Mouse (Mus musculus) lung, postnatal 25 days (tissue): ENCODE results near the gene Cdh11.

Experiments used
- DNase-seq: peaks from one replicate; pipeline ENCODE4 v3.0.0; 2022; ENCODE audit warnings: low spot score

The Cdh11 gene

GRCm38 (mm10) chr8:102785592-102786416 lies at the start of gene Cdh11:
Cdh11 (minus strand) TSS chr8:102785642.
- DNase-seq = no peak

GRCm38 (mm10) chr8:102813959-102814358 lies 28.5 kb upstream of the Cdh11 start:
- no peak for DNase-seq

- DNase-seq = no peak
These were observed 4.9 kb upstream of the Cdh11 start for GRCm38 (mm10) chr8:102790303-102790702.

- no peak for DNase-seq
These were observed 1.3 kb upstream of the Cdh11 start for GRCm38 (mm10) chr8:102786467-102787360.

- peak; percentile 23 for DNase-seq
These were observed 497 bp downstream of the Cdh11 start for GRCm38 (mm10) chr8:102784835-102785455.

- DNase-seq = peak; percentile 19
These were observed 1.4 kb downstream of the Cdh11 start for GRCm38 (mm10) chr8:102783821-102784591.

GRCm38 (mm10) chr8:102782707-102783489 lies 2.5 kb downstream of the Cdh11 start:
- no peak for DNase-seq

- DNase-seq = peak; percentile 48
These were observed 4.5 kb downstream of the Cdh11 start for GRCm38 (mm10) chr8:102780899-102781298.

GRCm38 (mm10) chr8:102774594-102774993 lies 10.8 kb downstream of the Cdh11 start:
- DNase-seq = no peak

GRCm38 (mm10) chr8:102771456-102771855 lies 14.0 kb downstream of the Cdh11 start:
- DNase-seq = no peak

- no peak for DNase-seq
These were observed 31.6 kb downstream of the Cdh11 start for GRCm38 (mm10) chr8:102753839-102754238.

GRCm38 (mm10) chr8:102742940-102743339 lies 42.5 kb downstream of the Cdh11 start:
- DNase-seq = no peak

- no peak for DNase-seq
These were observed 43.3 kb downstream of the Cdh11 start for GRCm38 (mm10) chr8:102742008-102742591.

- DNase-seq = no peak
These were observed 44.5 kb downstream of the Cdh11 start for GRCm38 (mm10) chr8:102740963-102741362.

- no peak for DNase-seq
These were observed 46.4 kb downstream of the Cdh11 start for GRCm38 (mm10) chr8:102738961-102739487.

GRCm38 (mm10) chr8:102738395-102738794 lies 47.0 kb downstream of the Cdh11 start:
- DNase-seq = no peak

- no peak for DNase-seq
These were observed 51.0 kb downstream of the Cdh11 start for GRCm38 (mm10) chr8:102734419-102734818.

- DNase-seq = no peak
These were observed 59.1 kb downstream of the Cdh11 start for GRCm38 (mm10) chr8:102726206-102726935.

GRCm38 (mm10) chr8:102725496-102725895 lies 59.9 kb downstream of the Cdh11 start:
- DNase-seq = no peak
